ENCODE assay signal across 20 mouse cellular contexts in the genomic region with DNA sequence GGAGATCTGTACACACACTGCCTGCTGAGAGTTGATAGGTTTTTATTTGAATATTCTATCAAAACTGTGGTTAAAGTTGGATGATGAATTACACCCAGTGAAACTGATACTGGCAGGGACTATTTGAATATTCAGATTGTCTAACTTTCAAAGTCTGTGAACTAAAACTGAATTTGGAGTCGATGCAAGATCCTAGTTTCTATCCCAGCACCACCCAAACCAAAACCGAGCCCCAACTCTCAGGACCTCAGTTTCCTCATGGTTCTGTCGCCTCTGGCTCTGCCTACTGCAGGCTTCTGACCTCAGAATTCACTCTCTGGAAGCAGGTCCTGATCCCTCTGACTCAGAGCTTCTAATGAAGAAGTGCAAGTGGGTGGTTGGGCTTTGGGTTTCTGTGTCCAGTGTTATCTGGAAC.
DNase-seq lines count a peak whose midpoint lies in the region; ATAC-seq and TF ChIP-seq lines count a peak whose summit lies in the region.
"Had no signal": no experiment of that assay in that cellular context is flagged by ENCODE, and none has a peak within 500 bp of the region (broad histone marks: within the 10 kb centered on the region; RNA-seq: fewer than 3 reads in every experiment).

No protein-coding gene starts in this region.

- H3K27me3 ChIP-seq in liver, postnatal 0 days (ENCODE audit: insufficient read depth, low read length) = no peaks in the 10 kb centered on the region
- H3K27me3 ChIP-seq in liver, embryonic 12.5 days (replicated peaks) = no peaks in the 10 kb centered on the region; the same call in 1 of the 2 replicates
- no peaks in the 10 kb centered on the region for H3K27me3 ChIP-seq in hindbrain, embryonic 14.5 days (ENCODE audit: control insufficient read depth, insufficient read depth, low read length)
- H3K27me3 ChIP-seq: embryonic facial prominence, embryonic 13.5 days; heart, embryonic 12.5 days; limb, embryonic 15.5 days; midbrain, embryonic 15.5 days had no signal

- no peak overlapping the region for H3K9ac ChIP-seq in liver, postnatal 0 days (replicated peaks)
- no peak overlapping the region for H3K9ac ChIP-seq in liver, embryonic 12.5 days
- H3K9ac ChIP-seq in hindbrain, embryonic 14.5 days = no peak overlapping the region
- H3K9ac ChIP-seq: embryonic facial prominence, embryonic 13.5 days; heart, embryonic 12.5 days; limb, embryonic 15.5 days; lung, embryonic 14.5 days; midbrain, embryonic 15.5 days had no signal

- no peak for TF ChIP-seq POLR2A in bone marrow macrophage, adult 2 months (IDR thresholded peaks at IDR 0.05; ENCODE audit: borderline replicate concordance, low read depth, low read length)

- H3K9me3 ChIP-seq in liver, postnatal 0 days (ENCODE audit: low read length) = no peaks in the 10 kb centered on the region
- no peaks in the 10 kb centered on the region for H3K9me3 ChIP-seq in liver, embryonic 12.5 days (replicated peaks)
- H3K9me3 ChIP-seq in hindbrain, embryonic 14.5 days (ENCODE audit: control insufficient read depth, low read length) = no peaks in the 10 kb centered on the region
- H3K9me3 ChIP-seq: embryonic facial prominence, embryonic 13.5 days; forebrain, embryonic 10.5 days; heart, embryonic 12.5 days; limb, embryonic 15.5 days; midbrain, embryonic 15.5 days had no signal

- ATAC-seq in liver, postnatal 0 days = no peak
- ATAC-seq in liver, embryonic 12.5 days = no peak
- peak; percentile 80 for ATAC-seq in megakaryocyte, adult 5-6 weeks (ENCODE audit: poor library complexity, severe bottlenecking)
- ATAC-seq in hindbrain, embryonic 14.5 days (ENCODE audit: low FRiP score) = no peak
- ATAC-seq: hindbrain, postnatal 0 days; midbrain, embryonic 15.5 days had no signal

- no peak for TF ChIP-seq CTCF in liver, postnatal 0 days (IDR thresholded peaks at IDR 0.05; ENCODE audit: low read depth)
- no peak for TF ChIP-seq CTCF in bone marrow macrophage, adult 2 months (IDR thresholded peaks at IDR 0.05; ENCODE audit: low read depth, low read length)

- H3K4me3 ChIP-seq in liver, postnatal 0 days (ENCODE audit: low read depth, low read length) = no peak overlapping the region
- H3K4me3 ChIP-seq in liver, embryonic 12.5 days = no peak overlapping the region
- H3K4me3 ChIP-seq in bone marrow macrophage, adult 2 months (ENCODE audit: insufficient read depth, low read length) = no peak overlapping the region
- no peak overlapping the region for H3K4me3 ChIP-seq in hindbrain, embryonic 14.5 days (replicated peaks; ENCODE audit: low read length)
- H3K4me3 ChIP-seq: embryonic facial prominence, embryonic 13.5 days; forebrain, embryonic 10.5 days; heart, embryonic 12.5 days; limb, embryonic 15.5 days; midbrain, embryonic 15.5 days had no signal

- intact Hi-C loops in left cerebral cortex, postnatal 4 days (cut with DNase I) = no loop called here

- no peak for TF ChIP-seq EP300 in liver, postnatal 0 days (IDR thresholded peaks at IDR 0.05; ENCODE audit: low read depth)

- 73% methylated on average over 3 of the region's 3 CpGs for WGBS in liver, postnatal 0 days (ENCODE audit: insufficient replicate concordance)
- WGBS in liver, embryonic 12.5 days (ENCODE audit: insufficient replicate concordance) = 58% methylated on average over 3 of the region's 3 CpGs
- WGBS in hindbrain, embryonic 14.5 days = 90% methylated on average over 3 of the region's 3 CpGs

- H3K27ac ChIP-seq in liver, postnatal 0 days (ENCODE audit: low read depth) = 0 out of 2 replicates have a peak overlapping the region, but pooled peaks have one; percentile 25
- no peak overlapping the region for H3K27ac ChIP-seq in liver, embryonic 12.5 days
- H3K27ac ChIP-seq in bone marrow macrophage, adult 2 months (ENCODE audit: insufficient read depth, low read depth, low read length) = peak overlapping the region; percentile 96
- H3K27ac ChIP-seq in hindbrain, embryonic 14.5 days = no peak overlapping the region
- H3K27ac ChIP-seq: embryonic facial prominence, embryonic 13.5 days; forebrain, embryonic 10.5 days; hindbrain, postnatal 0 days; limb, embryonic 15.5 days; midbrain, embryonic 15.5 days had no signal

- H3K36me3 ChIP-seq in liver, postnatal 0 days (replicated peaks; ENCODE audit: insufficient read depth, low read length) = no peaks in the 10 kb centered on the region
- no peaks in the 10 kb centered on the region for H3K36me3 ChIP-seq in liver, embryonic 12.5 days
- no peaks in the 10 kb centered on the region for H3K36me3 ChIP-seq in hindbrain, embryonic 14.5 days (replicated peaks; ENCODE audit: control insufficient read depth, insufficient read depth)
- H3K36me3 ChIP-seq: embryonic facial prominence, embryonic 13.5 days; forebrain, embryonic 10.5 days; heart, embryonic 12.5 days; limb, embryonic 15.5 days; midbrain, embryonic 15.5 days had no signal

- no peak for DNase-seq in liver, postnatal 0 days
- DNase-seq in left cerebral cortex, postnatal 4 days = no peak
- DNase-seq in hindbrain, embryonic 14.5 days (ENCODE audit: low spot score) = no peak
- no peak for DNase-seq in kidney, adult 8-10 months
- DNase-seq: adrenal gland, postnatal 36 days; cerebellum, adult 9-10 months; gastrocnemius, postnatal 25 days; heart, postnatal 36 days; kidney, adult 2 months; kidney, postnatal 25 days had no signal

- no peak overlapping the region for H3K4me2 ChIP-seq in liver, postnatal 0 days (ENCODE audit: low read depth, low read length)
- H3K4me2 ChIP-seq in liver, embryonic 12.5 days = no peak overlapping the region
- no peak overlapping the region for H3K4me2 ChIP-seq in hindbrain, embryonic 14.5 days (replicated peaks)
- H3K4me2 ChIP-seq: embryonic facial prominence, embryonic 13.5 days; heart, embryonic 12.5 days; limb, embryonic 15.5 days; lung, embryonic 14.5 days; midbrain, embryonic 15.5 days had no signal

- peaks cover 9% of the 10 kb centered on the region for H3K4me1 ChIP-seq in liver, postnatal 0 days (ENCODE audit: insufficient read depth)
- no peaks in the 10 kb centered on the region for H3K4me1 ChIP-seq in liver, embryonic 12.5 days
- peaks cover 42% of the 10 kb centered on the region for H3K4me1 ChIP-seq in bone marrow macrophage, adult 2 months (ENCODE audit: control insufficient read depth, insufficient read depth, low read length)
- peaks cover 1% of the 10 kb centered on the region; the same call in 1 of the 2 replicates for H3K4me1 ChIP-seq in hindbrain, embryonic 14.5 days (replicated peaks; ENCODE audit: control insufficient read depth, insufficient read depth, low read length)
- H3K4me1 ChIP-seq: embryonic facial prominence, embryonic 13.5 days; midbrain, embryonic 15.5 days had no signal

Comparison
In these comparisons a context has a peak if more than half of its experiments do, and no peak if none do; other contexts are left out.
1. H3K27ac ChIP-seq: peak in liver, postnatal 0 days (single experiment) and bone marrow macrophage, adult 2 months (single experiment); none in liver, embryonic 12.5 days (single experiment) and hindbrain, embryonic 14.5 days (single experiment).